Mouse (Mus musculus) A20 (cell line): Measurements from ENCODE around the gene Olfr822.
"Not testable (repeated sequence)": the region's sequence is repeated elsewhere in the genome, so short reads cannot be mapped to it uniquely, and the experiment has no call there.

ENCODE experiments used
- DNase-seq: peaks from one replicate; pipeline ENCODE4 v3.0.0-alpha.2; 2011; ENCODE audit warnings: low read depth, low spot score

Gene Olfr822

GRCm38 (mm10) chr10:130070910-130071309, at the start of gene Olfr822:
Gene Olfr822 (plus strand): TSS chr10:130071210.
- no peak for DNase-seq

DNA sequence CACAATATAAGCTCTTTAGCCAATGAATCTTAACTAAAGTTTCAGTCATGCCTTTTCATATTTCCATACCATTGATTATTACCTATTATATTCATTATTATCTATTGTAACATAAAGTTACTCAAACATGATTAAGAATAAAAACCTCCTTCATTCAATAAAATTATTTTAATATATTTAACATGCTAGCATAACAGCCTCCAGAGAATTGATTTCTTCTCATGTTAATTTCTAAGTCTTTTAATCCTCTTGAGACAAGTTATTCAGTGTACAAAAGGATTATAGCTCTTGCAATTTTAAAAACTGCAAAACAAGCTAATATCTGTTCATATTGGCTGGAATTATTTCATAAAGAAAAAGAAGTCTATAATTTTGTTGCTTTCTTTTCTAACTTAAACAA, 41.0 kb upstream of the Olfr822 start, which contains the start of gene Olfr821:
Olfr821 (plus strand) TSS at position 301 of the 400 bp plus-strand sequence.
- DNase-seq: no peak

DNA sequence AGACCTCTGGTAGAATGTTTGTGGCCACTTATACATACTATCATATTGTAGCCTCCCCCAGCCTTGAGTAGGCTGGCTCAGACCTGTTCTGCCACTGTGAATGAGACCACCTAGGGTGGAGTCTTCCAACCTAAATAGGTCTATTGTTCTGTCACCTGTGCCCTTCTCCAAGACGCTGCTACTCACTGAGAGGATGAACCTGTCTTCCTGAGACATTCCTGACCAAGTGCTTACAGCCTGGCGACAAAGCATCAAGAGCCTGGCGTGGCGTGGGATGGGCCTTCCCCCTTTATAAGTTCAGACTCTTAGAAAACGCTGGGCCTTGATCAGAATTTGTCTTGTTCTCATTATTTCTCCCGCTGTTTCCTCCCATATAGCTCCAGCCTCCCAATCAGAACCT, 33.9 kb upstream of the Olfr822 start:
- DNase-seq: no peak

DNA sequence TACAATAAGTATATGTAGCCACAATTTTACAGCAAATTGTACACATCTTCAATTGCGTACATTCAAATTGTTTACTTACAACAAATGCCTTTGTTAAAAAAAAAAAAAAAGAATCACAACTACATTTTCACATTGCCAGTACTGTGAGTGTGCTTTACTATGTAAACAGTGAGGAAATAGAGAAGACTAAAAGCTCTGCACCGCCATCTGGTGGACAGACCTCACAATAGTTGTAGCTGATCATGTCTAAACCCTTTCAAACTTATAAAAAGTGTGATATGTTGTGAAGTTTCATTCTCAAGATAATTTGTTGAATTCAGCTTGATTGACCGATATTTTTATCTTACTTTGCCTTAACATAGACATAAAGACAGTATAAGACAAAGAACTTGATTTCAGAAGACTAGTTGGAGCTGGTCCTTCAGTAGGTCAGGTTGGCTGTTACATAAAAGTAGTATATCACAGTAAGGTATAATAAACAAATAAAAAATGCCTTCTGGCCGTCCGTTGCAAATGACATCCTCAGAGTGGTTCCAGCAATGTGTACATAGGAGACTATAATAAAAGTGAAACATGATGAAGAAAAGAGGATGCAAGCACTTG, 21.9 kb downstream of the Olfr822 start:
- peak; percentile 73 for DNase-seq

- peak; percentile 46 for DNase-seq
Measured at GRCm38 (mm10) chr10:130096104-130096503, 25.1 kb downstream of the Olfr822 start.

- not testable (repeated sequence) for DNase-seq
Measured at GRCm38 (mm10) chr10:130115283-130115682, 44.3 kb downstream of the Olfr822 start, which contains the start of gene Olfr823. Gene Olfr823 (minus strand): TSS chr10:130115383.

- DNase-seq: not testable (repeated sequence)
Measured at GRCm38 (mm10) chr10:130116045-130116444, 45.0 kb downstream of the Olfr822 start.
